Mouse (Mus musculus) ES-Bruce4 (cell line): ENCODE results near the gene Chrna9.

ENCODE experiments used
- CTCF ChIP-seq: IDR thresholded peaks from one replicate; pipeline ENCODE4 v1.8.1; 2011; ENCODE audit warnings: low read depth, low read length
- EP300 ChIP-seq: IDR thresholded peaks from 2 replicates; pipeline ENCODE4 v1.6.1; 2011; ENCODE audit warnings: low read depth, low read length; ENCODE audit not compliant: insufficient read depth
- POLR2A ChIP-seq: IDR thresholded peaks from one replicate; pipeline ENCODE4 v1.8.1; 2011; ENCODE audit warnings: low read length; ENCODE audit not compliant: insufficient read depth

DNA sequence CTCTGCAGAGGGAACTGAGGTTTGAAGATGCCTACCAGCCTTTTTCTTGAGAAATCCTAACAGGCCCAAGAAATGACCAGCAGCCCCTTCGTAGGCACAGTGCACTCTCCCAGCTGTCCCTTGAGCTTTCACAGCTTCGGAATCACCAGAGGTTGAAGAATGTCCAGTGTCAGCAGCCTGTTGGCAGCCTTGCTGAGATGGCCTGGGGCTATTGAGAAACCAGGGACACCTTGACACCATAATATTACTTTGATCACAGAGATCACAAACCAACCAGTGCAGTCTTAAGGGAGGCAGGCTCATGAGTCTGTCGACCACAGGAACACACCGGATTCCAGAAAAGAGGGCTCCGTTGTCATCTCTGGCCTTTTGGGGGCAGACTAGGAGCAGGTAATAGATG, 66.5 kb downstream of the Chrna9 start:
- TF ChIP-seq CTCF (no peak), EP300 (no peak), POLR2A (no peak)
